Mouse (Mus musculus): ENCODE results near the gene Gm10184.

DNA sequence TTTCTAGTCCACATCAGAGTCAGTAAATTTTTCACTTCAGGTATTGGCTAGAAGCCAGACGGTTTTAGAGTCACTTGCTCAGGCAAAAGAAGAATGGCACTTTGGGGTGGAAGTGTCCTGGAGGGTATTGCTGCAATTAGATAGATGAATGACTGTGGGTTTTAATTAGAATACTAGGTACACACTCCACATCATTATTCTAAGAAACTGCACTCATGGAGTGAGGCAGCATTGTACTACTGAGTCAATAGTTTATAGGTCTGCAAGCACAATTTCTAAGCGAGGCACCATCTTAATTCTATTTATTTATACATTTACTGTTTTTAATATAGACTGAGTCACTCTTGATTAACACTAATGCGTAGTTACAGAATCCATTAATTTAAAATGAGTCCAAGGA, 10.4 kb downstream of the Gm10184 start:
- no peak for TF ChIP-seq POLR2A (IDR thresholded peaks at IDR 0.05; ENCODE audit: extremely low read depth, insufficient read depth, low read length)
- no peak for TF ChIP-seq CTCF (IDR thresholded peaks at IDR 0.05; ENCODE audit: extremely low read depth, insufficient read depth, low read length)
